Mouse (Mus musculus) frontal cortex, postnatal 14 days (tissue): ENCODE measurements at regions not wholly inside any gene's neighbourhood (a gene's known extent, or its start where the extent isn't known, plus 50 kb on each side); places are given as distances from the start of the nearest gene placed in this dataset.
"Not testable (repeated sequence)": the region's sequence is repeated elsewhere in the genome, so short reads cannot be mapped to it uniquely, and the experiment has no call there.

Experiments used
- DNase-seq, 2 experiments: peaks; one replicate each; pipeline ENCODE4 v3.0.0; 2022; ENCODE audit warnings: low spot score in 2 of 2

GRCm38 (mm10) chr16:82661015-82661414 is 167.2 kb upstream of the Gm21833 start:
- peak in 1 of 2 experiments; percentile 3 for DNase-seq

- no peak for DNase-seq
These were observed 153.3 kb upstream of the Gm21833 start for GRCm38 (mm10) chr16:82674926-82675325.

- not testable (repeated sequence) for DNase-seq
These were observed 145.1 kb upstream of the Gm21833 start for GRCm38 (mm10) chr16:82683113-82683512.

- DNase-seq = no peak
These were observed 127.3 kb upstream of the Gm21833 start for GRCm38 (mm10) chr16:82700922-82701321.

GRCm38 (mm10) chr16:82711161-82711560 is 117.0 kb upstream of the Gm21833 start:
- no peak for DNase-seq

- no peak for DNase-seq
These were observed 94.1 kb upstream of the Gm21833 start for GRCm38 (mm10) chr16:82734117-82734516.

GRCm38 (mm10) chr16:82758466-82758865 is 69.7 kb upstream of the Gm21833 start:
- no peak for DNase-seq
